Mouse (Mus musculus) natural killer cell, adult 2 months (primary cell): ENCODE data around the gene Gm20431.
A peak's percentile ranks its signal among the peaks of the same experiment; 100 is the strongest.

Experiments used
- DNase-seq, 2 experiments: peaks; one replicate each; pipeline ENCODE4 v3.0.0; 2022; ENCODE audit warnings: low spot score in 2 of 2

Gm20431 gene

DNA sequence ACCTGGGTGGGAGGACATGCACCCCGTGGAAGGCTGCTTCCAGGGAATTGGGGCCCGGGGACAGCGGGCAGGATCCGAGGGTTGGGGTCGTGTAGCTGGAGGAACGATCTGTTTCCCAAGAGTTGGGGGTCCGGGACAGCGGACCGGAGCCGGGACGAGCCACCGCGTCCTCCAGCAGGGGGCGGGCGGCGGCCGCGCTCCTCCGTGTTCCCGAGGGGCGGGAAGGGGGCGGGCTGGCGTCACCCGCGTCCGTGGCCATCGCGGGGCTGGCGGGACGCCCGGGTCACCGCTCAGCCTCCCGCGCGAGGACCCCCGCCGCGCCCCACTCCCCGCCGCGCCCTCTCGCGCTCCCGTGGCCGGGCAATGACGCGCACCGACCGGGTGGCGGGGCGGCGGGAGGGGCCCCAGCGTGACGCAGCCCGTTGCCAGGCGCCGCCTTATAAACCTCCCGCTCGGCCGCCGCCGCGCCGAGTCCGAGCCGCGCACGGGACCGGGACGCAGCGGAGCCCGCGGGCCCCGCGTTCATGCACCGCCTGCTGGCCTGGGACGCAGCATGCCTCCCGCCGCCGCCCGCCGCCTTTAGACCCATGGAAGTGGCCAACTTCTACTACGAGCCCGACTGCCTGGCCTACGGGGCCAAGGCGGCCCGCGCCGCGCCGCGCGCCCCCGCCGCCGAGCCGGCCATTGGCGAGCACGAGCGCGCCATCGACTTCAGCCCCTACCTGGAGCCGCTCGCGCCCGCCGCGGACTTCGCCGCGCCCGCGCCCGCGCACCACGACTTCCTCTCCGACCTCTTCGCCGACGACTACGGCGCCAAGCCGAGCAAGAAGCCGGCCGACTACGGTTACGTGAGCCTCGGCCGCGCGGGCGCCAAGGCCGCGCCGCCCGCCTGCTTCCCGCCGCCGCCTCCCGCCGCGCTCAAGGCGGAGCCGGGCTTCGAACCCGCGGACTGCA lies 27.5 kb upstream of the Gm20431 start, which contains the start of gene Cebpb:
Cebpb (plus strand) TSS at position 418 of the 954 bp plus-strand sequence.
- peak; percentile 72 to 81 for DNase-seq

- DNase-seq = no peak
These were observed 26.8 kb upstream of the Gm20431 start for GRCm38 (mm10) chr2:167688126-167688497.

- DNase-seq = no peak
These were observed 26.4 kb upstream of the Gm20431 start for GRCm38 (mm10) chr2:167687651-167688101.

- no peak for DNase-seq
These were observed 25.9 kb upstream of the Gm20431 start for GRCm38 (mm10) chr2:167687250-167687586.

DNA sequence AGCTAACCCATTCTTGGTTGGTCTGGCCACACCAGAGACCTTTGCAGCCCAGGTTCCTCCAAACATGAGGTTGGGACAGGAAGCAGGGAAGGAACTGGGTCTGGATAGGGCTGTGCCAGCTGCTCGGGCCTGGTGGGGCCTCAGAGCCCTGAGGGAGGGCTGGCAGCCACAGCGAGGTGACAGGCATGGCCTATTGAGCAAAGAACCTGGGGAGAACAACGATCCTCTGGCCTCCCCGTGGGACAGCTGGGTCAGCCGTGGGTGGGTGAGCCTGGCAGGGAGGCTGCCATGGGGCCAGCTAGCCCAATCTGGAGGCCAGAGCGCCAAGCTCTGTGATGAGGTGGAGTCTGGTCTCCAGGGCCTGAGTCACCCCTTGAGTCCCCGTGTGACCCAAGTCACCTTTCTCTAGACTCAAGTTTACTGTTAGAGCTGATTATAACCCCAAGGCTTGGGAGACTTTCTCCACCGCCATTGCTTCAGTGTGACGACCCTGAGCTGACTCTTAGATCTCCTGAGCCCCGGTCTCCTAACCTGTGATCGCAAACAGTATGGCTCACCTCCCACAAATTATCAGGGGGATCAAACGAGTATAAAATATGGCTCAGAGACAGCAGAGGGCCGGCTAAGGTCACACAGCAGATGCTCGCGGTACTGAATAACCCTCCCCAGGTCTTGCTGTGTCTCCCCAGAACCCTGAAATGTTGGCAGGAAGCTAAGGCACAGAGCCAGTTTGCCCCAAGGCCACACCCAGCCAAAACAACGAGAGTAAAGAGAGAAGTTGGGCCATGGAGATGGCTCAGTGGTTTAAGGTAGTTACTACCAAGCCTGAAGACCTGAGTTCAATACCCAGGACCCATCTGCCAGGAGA lies 25.3 kb upstream of the Gm20431 start:
- no peak for DNase-seq

GRCm38 (mm10) chr2:167685865-167686264 lies 24.6 kb upstream of the Gm20431 start:
- DNase-seq = no peak

GRCm38 (mm10) chr2:167685137-167685536 lies 23.8 kb upstream of the Gm20431 start:
- peak; percentile 89 to 93 for DNase-seq

- DNase-seq = no peak
These were observed 22.4 kb upstream of the Gm20431 start for GRCm38 (mm10) chr2:167683721-167684120.

GRCm38 (mm10) chr2:167680657-167681056 lies 19.4 kb upstream of the Gm20431 start:
- DNase-seq = peak; percentile 69 to 81

DNA sequence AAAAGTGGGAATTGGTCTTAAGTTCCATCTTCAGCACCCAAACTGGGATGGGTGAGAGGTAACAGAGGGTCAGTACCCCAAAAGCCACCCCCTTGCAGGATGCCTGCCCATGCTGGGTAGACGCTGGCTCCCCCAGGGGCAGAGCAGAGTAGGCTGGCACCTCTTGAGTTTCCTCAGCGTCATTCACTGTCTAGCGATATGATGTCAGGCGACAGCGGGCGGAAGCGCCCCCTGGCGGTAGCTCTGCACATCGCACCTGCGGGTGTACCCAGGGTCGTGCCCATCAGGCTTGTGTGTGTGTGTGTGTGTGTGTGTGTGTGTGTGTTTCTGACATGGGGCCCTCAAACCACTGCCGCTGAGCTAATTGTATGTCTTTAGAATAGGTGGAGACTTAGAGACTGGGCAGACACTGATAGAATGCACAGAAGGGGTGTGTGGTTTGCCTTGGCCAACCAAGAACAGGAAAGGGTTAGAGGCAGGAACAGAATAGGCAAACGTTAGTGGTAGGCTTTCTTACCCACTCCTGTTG lies 18.7 kb upstream of the Gm20431 start:
- DNase-seq = peak; percentile 91 to 93

DNA sequence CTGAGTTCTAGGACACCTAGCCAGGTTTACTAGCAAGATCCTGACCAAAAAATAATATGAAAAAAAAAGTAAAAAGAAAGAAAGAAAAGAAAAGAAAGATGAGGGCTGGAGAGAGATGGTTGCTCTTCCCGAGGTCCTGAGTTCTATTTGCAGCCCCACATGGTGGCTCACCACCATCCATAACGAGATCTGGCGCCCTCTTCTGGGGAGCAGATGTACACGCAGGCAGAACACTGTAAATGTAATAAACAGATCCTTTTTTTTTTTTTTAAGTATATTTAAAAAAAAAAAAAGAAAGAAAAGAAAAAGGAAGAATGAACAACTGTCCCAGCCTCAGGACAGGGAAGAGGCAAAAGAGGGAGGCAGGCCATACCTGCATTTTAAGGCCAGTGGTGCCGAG lies 17.3 kb upstream of the Gm20431 start:
- peak in 1 of 2 experiments; percentile 48 for DNase-seq

GRCm38 (mm10) chr2:167675120-167675909 lies 14.0 kb upstream of the Gm20431 start:
- DNase-seq = peak in 1 of 2 experiments; percentile 49

DNA sequence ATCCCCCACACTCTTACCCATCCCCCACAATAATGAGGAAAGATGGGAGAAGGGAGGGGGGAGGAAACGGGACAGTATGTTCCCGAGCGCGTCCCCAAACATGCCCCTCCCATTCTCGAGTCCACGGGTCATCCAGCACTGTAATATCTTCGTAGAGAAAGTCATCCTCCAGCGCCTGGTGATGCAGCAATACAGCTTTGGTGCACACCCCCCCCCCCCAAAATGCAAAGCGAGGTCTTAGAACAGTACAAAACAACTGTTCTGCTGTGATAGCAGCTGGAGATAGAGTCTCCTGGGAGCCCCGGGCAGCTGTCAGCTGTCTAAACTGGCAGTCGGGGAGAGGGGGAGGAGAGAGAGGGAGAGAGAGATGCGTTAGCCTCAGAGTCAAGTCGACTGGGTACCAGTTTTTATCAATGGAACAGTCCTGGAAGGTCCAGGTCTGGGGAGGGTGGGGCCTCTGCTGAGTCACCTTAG lies 11.0 kb upstream of the Gm20431 start:
- DNase-seq = peak in 1 of 2 experiments; percentile 48

- no peak for DNase-seq
These were observed 9.9 kb upstream of the Gm20431 start for GRCm38 (mm10) chr2:167671101-167671633.

- no peak for DNase-seq
These were observed 8.1 kb upstream of the Gm20431 start for GRCm38 (mm10) chr2:167669398-167669797.

DNA sequence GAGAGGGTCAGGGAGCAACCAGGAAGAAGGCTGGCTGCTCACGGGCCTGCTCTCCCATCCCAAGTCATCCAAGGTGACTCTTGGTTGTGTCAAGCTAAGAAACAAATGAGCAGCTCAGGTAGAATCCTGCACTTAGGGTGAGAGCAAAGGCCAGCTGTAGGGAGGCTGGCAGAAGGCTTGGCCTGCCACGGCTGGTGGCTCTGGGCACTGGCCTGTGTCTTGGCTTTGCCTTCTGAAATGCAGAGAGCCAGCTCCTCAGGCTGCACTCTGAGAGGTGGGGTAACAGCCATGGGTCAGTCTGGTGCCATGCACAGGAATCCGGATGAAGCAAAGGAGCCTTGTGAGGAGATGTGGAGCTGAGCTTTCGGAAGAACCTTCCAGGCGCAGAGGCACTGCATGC lies 7.1 kb upstream of the Gm20431 start:
- no peak for DNase-seq

- no peak for DNase-seq
These were observed 4.8 kb upstream of the Gm20431 start for GRCm38 (mm10) chr2:167665972-167666713.

DNA sequence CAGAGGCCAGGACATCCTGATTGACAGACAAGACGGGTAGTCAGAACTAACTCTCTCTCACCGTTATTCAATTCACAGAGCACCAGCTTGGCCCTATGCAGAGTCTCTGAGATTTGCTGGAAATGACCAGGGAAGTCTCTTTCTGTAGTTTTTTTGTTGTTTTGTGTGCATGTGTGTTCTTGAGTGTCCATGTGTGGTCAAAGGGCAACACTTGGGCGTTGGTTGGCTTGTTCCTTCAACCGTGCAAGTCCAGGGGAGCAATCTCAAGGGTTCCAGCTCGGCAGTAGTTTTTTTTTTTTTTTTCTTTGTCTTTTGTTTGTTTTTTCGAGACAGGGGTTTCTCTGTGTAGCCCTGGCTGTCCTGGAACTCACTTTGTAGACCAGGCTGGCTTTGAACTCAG lies 1.4 kb upstream of the Gm20431 start:
- DNase-seq = no peak

DNA sequence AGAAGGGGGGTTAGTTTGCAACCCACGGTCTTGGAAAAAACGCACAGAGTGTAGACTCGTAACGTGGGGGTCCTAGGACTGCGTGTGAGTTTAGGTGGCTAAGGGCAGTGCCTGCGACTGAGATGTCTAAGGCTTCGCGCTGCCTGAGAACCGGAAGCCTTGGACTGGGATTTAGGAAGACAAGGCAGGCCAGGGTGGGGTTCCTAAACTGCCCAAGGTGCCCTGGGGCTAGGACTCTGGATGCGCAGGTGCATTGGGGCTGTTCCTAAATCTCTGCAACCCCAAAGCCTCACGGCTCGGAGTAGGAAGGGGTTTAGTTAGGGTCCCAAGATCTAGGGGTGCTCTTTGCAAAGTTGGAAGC lies 705 bp downstream of the Gm20431 start:
- no peak for DNase-seq
